Mouse (Mus musculus): ENCODE measurements around the gene Cnfn.
"Not testable (repeated sequence)": the region's sequence is repeated elsewhere in the genome, so short reads cannot be mapped to it uniquely, and the experiment has no call there.

The Cnfn gene

DNA sequence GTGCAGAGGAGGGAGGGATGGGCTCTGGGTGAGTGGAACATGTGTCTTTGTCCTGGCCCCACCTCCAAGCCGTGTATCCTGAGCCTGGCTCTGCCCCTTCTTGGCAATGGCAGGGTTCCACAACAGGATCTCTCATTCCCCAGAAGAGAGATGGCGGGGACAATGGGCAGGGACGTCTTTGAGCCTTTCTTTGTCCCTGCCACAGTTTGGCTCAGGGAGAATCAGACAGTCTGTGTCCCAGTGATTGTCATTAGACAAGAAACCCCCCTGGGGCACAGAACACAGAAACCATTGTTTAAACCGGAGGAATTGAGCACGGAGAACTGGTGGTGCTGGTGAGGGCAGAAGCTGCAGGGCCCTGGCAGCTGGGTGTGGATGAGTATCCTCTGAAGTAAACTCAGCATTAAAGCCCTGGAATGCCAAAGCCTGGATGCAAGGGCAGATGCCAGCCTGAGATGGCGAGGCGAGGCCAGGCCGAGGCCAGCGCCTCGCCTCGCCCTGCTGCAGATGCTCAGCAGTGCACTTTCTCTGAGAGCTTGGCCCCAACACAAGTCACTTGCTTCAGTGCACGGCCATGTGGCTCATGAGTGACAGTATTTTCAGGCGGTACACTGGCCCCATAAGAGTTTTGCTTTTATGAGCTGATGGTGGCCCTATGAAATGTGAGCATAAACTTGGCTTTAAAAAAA is 3.4 kb downstream of the Cnfn start:
- no peak for DNase-seq (ENCODE audit: low spot score)

DNA sequence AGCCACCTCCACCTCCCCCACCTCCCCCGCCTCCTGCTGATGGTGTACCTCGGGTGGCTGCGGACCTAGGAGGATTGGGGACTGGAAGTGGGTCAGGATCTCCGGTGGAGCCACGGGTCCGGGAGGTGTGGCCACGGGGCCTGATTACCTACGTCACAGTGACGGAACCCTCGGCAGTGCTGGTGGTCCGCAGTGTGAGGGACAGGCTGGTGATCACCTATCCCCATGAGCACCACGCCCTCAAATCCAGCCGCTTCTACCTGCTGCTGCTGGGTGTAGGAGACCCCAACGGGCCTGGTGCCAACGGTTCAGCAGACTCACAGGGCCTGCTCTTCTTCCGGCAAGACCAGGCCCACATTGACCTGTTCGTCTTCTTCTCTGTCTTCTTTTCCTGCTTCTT is 5.9 kb downstream of the Cnfn start:
- DNase-seq (ENCODE audit: low spot score), result no peak

DNA sequence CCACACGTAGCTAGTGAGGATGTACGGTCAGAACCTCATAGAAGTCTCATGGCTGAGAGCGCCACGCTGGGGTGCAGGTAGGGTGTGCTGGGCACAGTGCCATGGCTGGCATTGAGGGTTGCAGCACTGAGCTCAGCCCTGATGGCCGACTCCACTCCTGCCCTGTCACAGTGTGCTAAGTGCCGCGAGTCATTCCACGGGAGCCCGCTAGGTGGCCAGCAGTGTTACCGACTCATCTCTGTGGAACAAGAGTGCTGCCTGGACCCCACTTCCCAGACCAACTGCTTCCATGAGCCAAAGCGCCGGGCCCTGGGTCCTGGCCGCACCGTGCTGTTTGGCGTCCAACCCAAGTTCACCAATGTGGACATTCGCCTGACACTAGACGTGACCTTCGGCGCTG is 6.4 kb downstream of the Cnfn start:
- DNase-seq (ENCODE audit: low spot score), result no peak

DNA sequence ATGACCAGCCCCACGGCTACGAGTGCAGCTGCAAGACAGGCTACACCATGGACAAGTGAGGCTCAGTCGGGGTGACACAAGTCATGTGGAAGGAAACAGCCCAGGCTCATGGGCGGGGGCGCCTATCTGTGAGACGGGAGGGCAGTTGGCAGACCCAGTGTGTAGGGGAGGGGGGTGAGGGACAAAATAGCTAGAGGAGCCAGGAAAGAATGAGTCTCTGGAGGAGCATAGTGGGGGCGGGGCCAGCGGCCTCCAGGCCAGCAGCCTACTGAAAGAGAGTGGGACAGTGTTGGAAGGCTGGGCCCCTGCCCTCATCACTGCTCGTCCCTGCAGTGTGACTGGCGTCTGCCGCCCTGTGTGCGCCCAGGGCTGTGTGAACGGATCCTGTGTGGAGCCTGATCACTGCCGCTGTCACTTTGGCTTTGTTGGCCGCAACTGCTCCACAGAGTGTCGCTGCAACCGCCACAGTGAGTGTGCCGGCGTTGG is 10.8 kb downstream of the Cnfn start:
- DNase-seq (ENCODE audit: low spot score), result no peak

DNA sequence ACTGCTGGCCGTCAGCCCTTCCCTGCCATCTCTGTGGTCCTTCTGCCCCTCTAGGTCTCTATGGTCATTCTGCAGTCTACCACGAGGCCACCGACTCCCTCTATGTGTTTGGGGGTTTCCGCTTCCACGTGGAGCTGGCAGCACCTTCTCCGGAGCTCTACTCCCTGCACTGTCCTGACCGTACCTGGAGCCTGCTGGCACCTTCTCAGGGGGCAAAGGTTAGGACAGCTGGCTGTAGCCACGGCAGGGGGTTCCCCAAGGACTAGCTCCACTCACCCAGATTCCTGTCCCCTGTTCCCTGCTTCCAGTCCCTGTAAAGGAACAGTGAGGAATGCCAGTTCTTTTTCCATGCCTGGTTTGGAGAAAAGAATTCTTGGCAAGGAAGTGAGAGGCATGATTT is 20.7 kb downstream of the Cnfn start:
- no peak for DNase-seq (ENCODE audit: low spot score)

DNA sequence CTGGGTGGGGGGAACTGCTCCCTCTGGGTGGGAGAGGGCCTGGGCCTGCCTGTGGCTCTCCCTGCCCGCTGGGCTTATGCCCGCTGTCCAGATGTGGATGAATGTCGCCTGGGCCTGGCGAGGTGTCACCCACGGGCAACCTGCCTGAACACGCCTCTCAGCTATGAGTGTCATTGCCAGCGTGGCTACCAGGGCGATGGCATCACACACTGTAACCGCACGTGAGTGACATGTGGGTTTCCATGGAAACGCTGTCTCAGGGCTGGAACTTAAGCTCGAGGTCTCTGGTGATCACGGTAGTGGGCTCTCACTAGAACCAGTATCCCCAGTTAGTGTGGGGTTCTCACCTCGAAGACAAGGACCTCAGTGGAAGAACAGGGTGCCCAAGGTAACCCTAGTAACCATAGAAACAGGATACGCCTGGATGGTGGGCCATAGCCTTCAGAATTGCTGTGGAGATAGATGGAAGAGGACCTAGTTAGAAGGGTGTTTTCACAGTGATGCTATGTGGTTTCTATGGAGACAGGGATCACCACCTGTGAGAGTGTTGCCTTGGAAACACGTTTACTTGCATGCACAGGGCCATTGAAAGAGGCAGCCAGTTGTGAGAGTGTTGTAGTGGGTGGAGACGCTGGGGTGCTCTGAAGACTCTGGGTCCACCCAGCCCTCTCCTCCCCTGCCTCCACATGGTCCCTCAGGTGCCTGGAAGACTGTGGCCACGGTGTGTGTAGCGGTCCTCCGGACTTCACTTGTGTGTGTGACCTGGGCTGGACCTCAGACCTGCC is 28.3 kb downstream of the Cnfn start:
- DNase-seq (ENCODE audit: low spot score), result no peak

DNA sequence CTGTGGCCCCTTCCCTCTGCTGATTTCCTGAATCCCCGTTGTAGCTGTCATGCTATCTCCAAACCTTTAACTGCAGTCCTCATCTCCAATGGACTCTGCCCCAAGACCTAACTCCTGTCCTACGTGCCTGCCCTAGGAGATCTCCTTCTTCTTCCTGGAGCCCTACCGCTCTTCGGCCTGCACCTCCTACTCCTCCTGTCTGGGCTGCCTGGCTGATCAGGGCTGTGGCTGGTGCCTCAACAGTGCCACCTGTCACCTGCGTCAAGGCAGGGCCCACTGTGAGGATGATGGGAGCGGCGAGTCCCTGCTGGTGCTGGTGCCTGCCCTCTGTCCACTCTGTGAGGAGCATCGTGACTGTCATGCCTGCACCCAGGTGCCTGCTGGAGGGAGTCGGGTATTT is 30.2 kb downstream of the Cnfn start:
- DNase-seq (ENCODE audit: low spot score), result no peak

DNA sequence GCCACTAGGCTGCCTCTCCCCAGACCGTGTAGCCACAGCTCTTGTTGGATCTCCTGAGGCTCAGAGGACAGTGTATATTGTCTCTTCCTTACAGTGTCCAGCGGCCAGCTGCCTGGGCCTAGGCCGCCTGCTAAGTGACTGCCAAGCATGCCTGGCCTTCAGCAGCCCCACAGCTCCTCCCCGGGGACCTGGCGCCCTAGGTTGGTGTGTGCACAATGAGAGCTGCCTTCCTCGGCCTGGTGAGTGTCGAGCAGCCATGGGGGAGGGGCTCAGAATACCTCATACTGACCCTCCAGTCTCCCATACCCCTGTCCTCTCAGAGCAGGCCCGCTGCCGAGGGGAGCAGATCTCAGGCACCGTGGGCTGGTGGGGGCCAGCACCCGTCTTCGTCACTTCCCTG is 35.1 kb downstream of the Cnfn start:
- DNase-seq (ENCODE audit: low spot score), result no peak

DNA sequence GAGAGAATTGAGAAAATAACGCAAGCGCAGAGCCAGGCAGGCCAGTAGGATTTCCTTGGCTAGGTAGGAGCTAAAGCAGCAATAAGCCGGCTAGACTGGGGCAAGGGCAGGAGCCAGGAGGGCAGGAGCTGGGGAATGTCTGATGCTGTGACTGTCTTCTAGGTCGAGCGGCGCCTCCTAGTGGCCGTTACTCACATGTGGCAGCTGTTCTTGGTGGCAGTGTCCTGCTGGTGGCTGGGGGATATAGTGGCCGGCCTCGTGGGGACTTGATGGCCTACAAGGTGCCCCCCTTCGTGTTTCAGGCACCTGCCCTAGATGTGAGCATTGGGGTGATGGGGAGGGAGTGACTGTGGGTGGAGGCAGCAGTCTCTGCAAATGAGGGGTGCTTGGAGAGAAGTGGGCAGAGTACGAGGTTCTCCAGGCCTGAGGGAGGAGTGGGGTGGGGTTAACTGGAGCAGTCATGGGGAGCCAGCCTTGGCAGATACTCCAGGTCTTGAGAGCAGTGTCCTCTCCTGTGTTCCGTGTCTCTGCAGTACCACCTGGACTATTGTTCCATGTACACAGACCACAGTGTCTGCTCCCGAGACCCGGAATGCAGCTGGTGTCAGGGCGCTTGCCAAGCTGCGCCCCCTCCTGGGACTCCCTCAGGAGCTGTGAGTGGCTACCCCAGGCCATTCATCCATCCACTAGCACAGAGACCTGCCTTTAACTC is 35.8 kb downstream of the Cnfn start:
- DNase-seq (ENCODE audit: low spot score), result peak; percentile 72

DNA sequence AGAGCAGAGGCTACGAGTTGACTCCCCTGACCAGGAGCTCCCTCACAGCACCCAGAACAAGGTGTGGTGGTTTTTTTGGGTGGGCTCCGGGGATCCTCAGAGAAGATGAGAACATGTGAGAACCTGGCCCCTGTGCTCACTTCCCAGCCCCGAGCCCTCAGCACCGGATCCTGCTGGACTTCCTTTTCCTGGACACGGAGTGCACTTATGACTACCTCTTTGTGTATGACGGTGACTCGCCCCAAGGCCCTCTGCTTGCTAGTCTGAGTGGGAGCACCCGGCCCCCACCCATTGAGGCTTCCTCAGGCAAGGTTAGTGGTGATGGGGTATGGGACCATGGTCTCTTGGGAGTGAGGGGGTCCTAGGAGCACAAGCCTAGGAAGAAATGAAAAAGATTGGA is 43.3 kb downstream of the Cnfn start:
- no peak for DNase-seq (ENCODE audit: low spot score)

DNA sequence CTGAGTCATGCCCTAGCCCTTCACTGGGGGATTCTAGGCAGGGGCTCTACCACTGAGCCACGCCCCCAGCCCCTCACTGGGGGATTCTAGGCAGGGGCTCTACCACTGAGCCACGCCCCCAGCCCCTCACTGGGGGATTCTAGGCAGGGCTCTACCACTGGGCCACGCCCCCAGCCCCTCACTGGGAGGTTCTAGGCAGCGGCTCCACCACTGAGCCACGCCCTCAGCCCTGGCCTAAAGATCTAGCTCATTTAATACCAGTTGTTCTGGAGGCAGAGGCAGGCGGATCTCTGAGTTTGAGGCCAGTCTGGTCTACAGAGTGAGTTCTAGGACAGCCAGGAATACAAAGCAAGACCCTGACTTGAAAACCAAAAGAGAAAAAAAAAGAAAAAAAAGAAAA is 44.1 kb downstream of the Cnfn start:
- DNase-seq (ENCODE audit: low spot score), result not testable (repeated sequence)

DNA sequence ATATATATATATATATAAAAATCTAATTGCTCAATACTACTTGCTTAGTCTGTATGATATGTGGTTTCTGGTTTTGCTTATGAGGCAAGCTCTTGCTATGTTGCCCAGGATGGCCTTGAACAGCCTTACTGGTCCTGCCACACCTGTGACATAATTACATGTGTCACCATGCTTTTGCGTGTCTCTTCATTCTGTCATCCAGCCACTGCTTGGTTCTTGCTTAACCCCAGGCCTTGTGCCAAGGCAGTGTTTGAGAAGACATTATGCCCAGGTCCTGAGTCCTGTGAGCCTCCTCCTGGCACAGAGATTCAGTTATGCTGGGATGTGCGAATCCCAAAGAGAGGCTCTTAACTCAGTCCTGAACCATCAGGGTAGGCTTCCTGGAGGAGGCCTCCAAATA is 46.3 kb downstream of the Cnfn start:
- no peak for DNase-seq (ENCODE audit: low spot score)

DNA sequence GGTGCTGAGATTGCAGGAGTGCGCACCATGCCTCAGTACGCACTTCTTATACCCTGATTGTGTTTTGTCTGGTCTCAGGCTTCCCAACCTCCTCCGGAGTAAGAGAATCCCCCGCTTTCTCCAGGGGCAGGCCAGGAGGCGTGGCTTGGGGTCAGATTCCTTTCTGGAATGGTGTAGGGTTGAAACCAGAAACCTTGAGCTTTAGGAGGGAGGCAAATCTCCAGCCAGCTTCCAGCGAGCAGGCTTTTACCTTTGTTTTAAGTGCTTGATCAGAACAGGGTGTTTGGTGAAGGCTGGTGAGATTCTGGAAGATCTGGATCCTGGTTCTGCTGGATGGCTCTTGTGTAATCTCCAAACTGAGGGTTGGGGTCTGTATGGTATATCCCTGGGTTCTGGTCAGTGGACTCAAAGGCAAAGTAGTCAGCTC is 47.5 kb downstream of the Cnfn start:
- peak; percentile 60 for DNase-seq (ENCODE audit: low spot score)

Measured in ovary, postnatal 36 days (tissue).